ENCODE assay signal across 15 mouse cellular contexts in the genomic region with DNA sequence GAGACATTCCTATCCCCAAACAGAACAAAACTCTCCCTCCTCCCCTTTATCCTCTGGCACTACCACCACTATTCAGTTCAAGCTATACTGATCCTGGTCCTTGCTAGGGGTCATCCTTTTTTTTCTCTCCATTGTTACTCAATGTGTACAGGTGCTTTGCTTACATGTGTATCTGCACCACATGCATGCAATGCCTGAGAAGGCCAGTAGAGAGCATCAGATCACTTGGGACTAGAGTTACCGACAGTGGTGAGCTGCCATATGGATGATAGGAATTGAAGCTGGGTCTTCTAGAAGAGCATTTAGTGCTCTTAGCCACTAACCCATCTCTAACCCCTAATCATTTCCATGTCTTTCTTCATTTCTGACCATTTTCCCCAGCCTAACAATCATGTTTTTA. TPM values are rescaled to one million over a fixed set of nuclear protein-coding genes. Genes with fewer than 3 reads are reported as not detected.
A peak's percentile ranks its signal among the peaks of the same experiment; 100 is the strongest.
DNase-seq lines count a peak whose midpoint lies in the region; ATAC-seq and TF ChIP-seq lines count a peak whose summit lies in the region.
"Had no signal": no experiment of that assay in that cellular context is flagged by ENCODE, and none has a peak within 500 bp of the region (broad histone marks: within the 10 kb centered on the region; RNA-seq: fewer than 3 reads in every experiment).

No protein-coding gene starts in this region.

- no peak for ATAC-seq in CD4-positive, CD25-positive, alpha-beta regulatory T cell, adult 4 months
- ATAC-seq: forebrain, embryonic 16.5 days; intestine, embryonic 15.5 days had no signal

- no peak overlapping the region for H3K27ac ChIP-seq in left cerebral cortex, adult 2 months
- H3K27ac ChIP-seq: heart, embryonic 13.5 days; intestine, embryonic 15.5 days; neural tube, embryonic 13.5 days had no signal

- peak; percentile 5 for DNase-seq in CD4-positive, CD25-positive, alpha-beta regulatory T cell, adult 2 months (ENCODE audit: low read depth, low spot score)
- no peak for DNase-seq in left cerebral cortex, adult 2 months (ENCODE audit: extremely low spot score in 1 of 2, low spot score in 2 of 2)
- DNase-seq in left cerebral cortex, postnatal 36 days (ENCODE audit: low spot score in 2 of 2): no peak
- DNase-seq in 416B (ENCODE audit: low read depth) (peak; percentile 6), ZHBTc4 (ENCODE audit: low read depth, low spot score) (peak; percentile 50)
- DNase-seq in urinary bladder, adult 2 months (ENCODE audit: low spot score): no peak
- DNase-seq in layer of hippocampus, adult 9-11 months: no peak
- DNase-seq: cerebellum, adult 2 months; gastrocnemius, postnatal 14 days; right cerebral cortex, adult 18-20 months had no signal

- TF ChIP-seq CTCF in left cerebral cortex, adult 2 months (IDR thresholded peaks at IDR 0.05): peak; percentile 15

- intact Hi-C loops in left cerebral cortex, adult 2 months (cut with DNase I): no loop called here
- intact Hi-C loops in left cerebral cortex, postnatal 36 days (cut with DNase I): no loop called here

- no peak overlapping the region for H3K4me3 ChIP-seq in left cerebral cortex, adult 2 months
- H3K4me3 ChIP-seq: heart, embryonic 13.5 days; intestine, embryonic 15.5 days; neural tube, embryonic 13.5 days had no signal

RNA-seq across cellular contexts. Expression of a gene that starts 46.6 kb away (rescaled TPM):
- 10 to 100 TPM; 31.4 to 31.8 TPM for polyA plus RNA-seq in CD4-positive, CD25-positive, alpha-beta regulatory T cell, adult 4 months (2017; shearing (Covaris generic))
- 10 to 100 TPM; 46.9 to 52.9 TPM for total RNA-seq in left cerebral cortex, adult 2 months (2021)
- 10 to 100 TPM; 45.6 to 51.6 TPM for total RNA-seq in left cerebral cortex, postnatal 36 days (2021)
- polyA plus RNA-seq in urinary bladder, adult 2 months (2012; rRNA removed): 16.4 and 18.1 TPM in 2 replicates

RNA-seq across cellular contexts. Expression of a gene that starts 46.8 kb away (rescaled TPM):
- 1 to 10 TPM; 6.2 TPM for polyA plus RNA-seq in CD4-positive, CD25-positive, alpha-beta regulatory T cell, adult 4 months (2017; shearing (Covaris generic))
- total RNA-seq in left cerebral cortex, adult 2 months (2021): 1 to 10 TPM; 4.8 to 5.4 TPM
- 1 to 10 TPM; 4.6 to 5.6 TPM for total RNA-seq in left cerebral cortex, postnatal 36 days (2021)
- 5.0 and 5.1 TPM in 2 replicates for polyA plus RNA-seq in urinary bladder, adult 2 months (2012; rRNA removed)

Comparison
In these comparisons a context has a peak if more than half of its experiments do, and no peak if none do; other contexts are left out.
1. DNase-seq: peak in CD4-positive, CD25-positive, alpha-beta regulatory T cell, adult 2 months (single experiment), 416B (single experiment) and ZHBTc4 (single experiment); none in left cerebral cortex, adult 2 months (0 of 2), left cerebral cortex, postnatal 36 days (0 of 2), urinary bladder, adult 2 months (single experiment) and layer of hippocampus, adult 9-11 months (single experiment).